In the genomic region with DNA sequence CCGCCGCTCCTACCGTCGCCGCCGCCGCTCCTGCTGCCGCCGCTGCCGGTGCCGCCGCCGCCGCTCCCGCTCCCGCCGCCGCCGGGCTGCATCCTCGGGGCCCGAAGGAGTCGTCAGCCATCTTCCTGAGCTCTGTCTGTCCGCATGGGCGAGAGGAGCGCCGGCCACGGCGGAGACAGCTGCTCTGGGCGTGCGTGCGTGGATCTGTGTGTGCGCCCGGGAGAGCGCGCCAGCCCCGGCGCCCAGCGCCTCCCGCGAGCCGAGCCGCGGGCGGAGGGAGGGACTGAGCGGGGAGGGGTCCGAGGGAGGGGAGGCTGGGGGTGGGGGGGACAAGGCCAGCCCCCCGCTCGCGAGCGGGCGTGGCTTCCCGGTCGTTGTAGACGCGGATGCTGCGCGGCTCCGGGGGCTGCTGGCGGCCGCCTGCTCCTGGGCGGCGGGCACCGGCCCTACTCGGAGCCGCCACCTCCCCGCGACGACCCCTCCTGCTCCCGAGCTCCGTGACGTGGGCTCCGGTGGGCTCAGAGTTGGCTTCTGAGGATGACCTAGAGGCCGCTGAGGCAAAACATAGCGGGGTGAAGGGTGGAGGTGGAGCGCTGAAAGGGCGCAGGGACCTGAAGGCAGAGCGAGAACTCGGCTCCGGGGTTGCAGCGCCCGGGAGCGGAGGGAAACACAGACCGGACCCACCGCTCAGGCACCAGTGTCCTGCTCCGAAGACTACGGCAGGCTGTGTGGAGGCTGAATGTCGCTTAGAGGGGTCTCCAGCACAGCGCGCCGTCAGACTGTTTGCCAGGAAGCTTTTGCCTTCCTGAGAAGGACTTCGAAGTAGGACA, we compare ENCODE assay signal across 9 mouse cellular contexts. TPM values are rescaled to one million over a fixed set of nuclear protein-coding genes. Genes with fewer than 3 reads are reported as not detected.
DNase-seq lines count a peak whose midpoint lies in the region; ATAC-seq and TF ChIP-seq lines count a peak whose summit lies in the region.
"Had no signal": no experiment of that assay in that cellular context is flagged by ENCODE, and none has a peak within 500 bp of the region (broad histone marks: within the 10 kb centered on the region; RNA-seq: fewer than 3 reads in every experiment).

A gene (minus strand): TSS at position 205 of the 830 bp plus-strand sequence.
A gene (plus strand): TSS at position 379 of the 830 bp plus-strand sequence.

- DNase-seq in spleen, postnatal 10 days (ENCODE audit: low spot score in 2 of 2) = peak; percentile 6 to 16
- no peak for DNase-seq in spleen, postnatal 4 days (ENCODE audit: low spot score in 2 of 2)
- peak; percentile 75 to 77 for DNase-seq in heart, adult 18-20 months
- no peak for DNase-seq in kidney, adult 2 months
- peak; percentile 84 for DNase-seq in neural tube, embryonic 10.5 days (ENCODE audit: extremely low spot score, low spot score)
- peak; percentile 19 for DNase-seq in thymus, postnatal 0 days (ENCODE audit: low spot score)

- H3K4me1 ChIP-seq in embryonic facial prominence, embryonic 12.5 days = peaks cover 13% of the 10 kb centered on the region
- H3K4me1 ChIP-seq in kidney, adult 2 months (ENCODE audit: control insufficient read depth, insufficient read depth, low read length) = no peaks in the 10 kb centered on the region
- peaks cover 23% of the 10 kb centered on the region for H3K4me1 ChIP-seq in limb, embryonic 12.5 days (replicated peaks)

- WGBS in embryonic facial prominence, embryonic 12.5 days = under 1% methylated on average over 83 of the region's 91 CpGs
- WGBS in kidney, adult 2 months = under 1% methylated on average over 81 of the region's 91 CpGs
- WGBS in limb, embryonic 12.5 days = under 1% methylated on average over 63 of the region's 91 CpGs

- peak within 1 kb of the TSS; percentile 85 for H3K27ac ChIP-seq in embryonic facial prominence, embryonic 12.5 days
- H3K27ac ChIP-seq in kidney, adult 2 months (ENCODE audit: insufficient read depth, low read depth, low read length) = no peak within 1 kb of the TSS
- H3K27ac ChIP-seq in limb, embryonic 12.5 days = peak within 1 kb of the TSS; percentile 84

- peak; percentile 73 for ATAC-seq in embryonic facial prominence, embryonic 12.5 days (ENCODE audit: insufficient number of reproducible peaks, insufficient read depth, low FRiP score, low TSS enrichment)
- ATAC-seq in limb, embryonic 12.5 days (ENCODE audit: insufficient number of reproducible peaks, insufficient read depth, low FRiP score, low TSS enrichment, low read depth) = peak; percentile 64

- peak within 1 kb of the TSS; percentile 88 for H3K9ac ChIP-seq in embryonic facial prominence, embryonic 12.5 days
- peak within 1 kb of the TSS; percentile 89 for H3K9ac ChIP-seq in limb, embryonic 12.5 days (replicated peaks)

- no peaks in the 10 kb centered on the region for H3K36me3 ChIP-seq in embryonic facial prominence, embryonic 12.5 days
- H3K36me3 ChIP-seq in kidney, adult 2 months (ENCODE audit: control insufficient read depth, insufficient read depth, low read length) = no peaks in the 10 kb centered on the region
- H3K36me3 ChIP-seq in limb, embryonic 12.5 days = no peaks in the 10 kb centered on the region

- H3K4me3 ChIP-seq in embryonic facial prominence, embryonic 12.5 days = peak within 1 kb of the TSS; percentile 73
- H3K4me3 ChIP-seq in kidney, adult 2 months (ENCODE audit: insufficient read depth, low read depth, low read length) = peak within 1 kb of the TSS; percentile 69
- H3K4me3 ChIP-seq in limb, embryonic 12.5 days (replicated peaks) = peak within 1 kb of the TSS; percentile 87

- peaks cover 2% of the 10 kb centered on the region; the same call in 1 of the 2 replicates for H3K27me3 ChIP-seq in embryonic facial prominence, embryonic 12.5 days
- no peaks in the 10 kb centered on the region; the same call in 1 of the 2 replicates for H3K27me3 ChIP-seq in kidney, adult 2 months (replicated peaks; ENCODE audit: control insufficient read depth, insufficient read depth, low read length)
- peaks cover 29% of the 10 kb centered on the region for H3K27me3 ChIP-seq in limb, embryonic 12.5 days

- TF ChIP-seq POLR2A in kidney, adult 2 months (IDR thresholded peaks at IDR 0.05; ENCODE audit: low read depth, low read length) = no peak

- H3K4me2 ChIP-seq in embryonic facial prominence, embryonic 12.5 days (replicated peaks) = peak within 1 kb of the TSS; percentile 84
- peak within 1 kb of the TSS; percentile 80 for H3K4me2 ChIP-seq in limb, embryonic 12.5 days

- H3K9me3 ChIP-seq in embryonic facial prominence, embryonic 12.5 days = no peaks in the 10 kb centered on the region
- no peaks in the 10 kb centered on the region for H3K9me3 ChIP-seq in limb, embryonic 12.5 days

- TF ChIP-seq CTCF in kidney, adult 2 months (conservative IDR thresholded peaks at IDR 0.05; ENCODE audit: insufficient read depth, insufficient read length, low read depth, low read length) = no peak

RNA-seq across cellular contexts. Expression of the first gene that starts in this region (rescaled TPM):
- 6.8 and 7.7 TPM in 2 replicates for polyA plus RNA-seq in embryonic facial prominence, embryonic 12.5 days (2016; fragmentation: Nextera tagmentation; extraction: Ambion mirVana)
- total RNA-seq in heart, adult 18-20 months (2021) = 10 to 100 TPM; 12.3 to 15.4 TPM
- polyA plus RNA-seq in kidney, adult 2 months (2012; rRNA removed) = 0.30 and 0.33 TPM in 2 replicates
- 4.3 and 4.7 TPM in 2 replicates for polyA plus RNA-seq in limb, embryonic 12.5 days (2016; fragmentation: Nextera tagmentation; extraction: Ambion mirVana)
- polyA plus RNA-seq in thymus, postnatal 0 days (2015; fragmentation: Nextera tagmentation; extraction: Ambion mirVana) = 0.17 and 0.22 TPM in 2 replicates
- total RNA-seq: MEL had no signal

RNA-seq across cellular contexts. Expression of the second gene that starts in this region (rescaled TPM):
- 1.8 and 2.1 TPM in 2 replicates for polyA plus RNA-seq in embryonic facial prominence, embryonic 12.5 days (2016; fragmentation: Nextera tagmentation; extraction: Ambion mirVana)
- 1 to 10 TPM; 2.9 to 3.8 TPM for total RNA-seq in heart, adult 18-20 months (2021)
- 0.12 and 0.14 TPM in 2 replicates for polyA plus RNA-seq in kidney, adult 2 months (2012; rRNA removed)
- 0.81 and 0.83 TPM in 2 replicates for polyA plus RNA-seq in limb, embryonic 12.5 days (2016; fragmentation: Nextera tagmentation; extraction: Ambion mirVana)
- polyA plus RNA-seq in thymus, postnatal 0 days (2015; fragmentation: Nextera tagmentation; extraction: Ambion mirVana) = 0.12 and 0.15 TPM in 2 replicates
- total RNA-seq: MEL had no signal

Comparison
In these comparisons a context has a peak if more than half of its experiments do, and no peak if none do; other contexts are left out.
1. DNase-seq: peak in spleen, postnatal 10 days (2 of 2), heart, adult 18-20 months (2 of 2) and neural tube, embryonic 10.5 days (single experiment); none in spleen, postnatal 4 days (0 of 2) and kidney, adult 2 months (single experiment).
2. Peak in DNase-seq in thymus, postnatal 0 days; RNA of the genes that start here not detected or under 1 TPM.
3. Peak in every context shown above with its lines, with median percentiles within 50 percentile points of each other: H3K4me3 ChIP-seq.